Mouse (Mus musculus) monocyte, adult 2 months (primary cell): Measurements from ENCODE around the gene Yif1a.

Experiments used
- DNase-seq, 2 experiments: peaks; one replicate each; pipeline ENCODE4 v3.0.0; 2022; ENCODE audit warnings: low spot score in 2 of 2, low read depth in 1 of 2

Gene Yif1a

GRCm38 (mm10) chr19:5058801-5059771, 29.3 kb upstream of the Yif1a start:
- DNase-seq = no peak

GRCm38 (mm10) chr19:5060365-5061330, 27.7 kb upstream of the Yif1a start:
- no peak for DNase-seq

GRCm38 (mm10) chr19:5062041-5062440, 26.3 kb upstream of the Yif1a start:
- DNase-seq = no peak

GRCm38 (mm10) chr19:5062446-5062845, 25.9 kb upstream of the Yif1a start:
- DNase-seq = no peak

- DNase-seq = no peak
Observed at GRCm38 (mm10) chr19:5065104-5065503, 23.2 kb upstream of the Yif1a start.

- no peak for DNase-seq
Observed at GRCm38 (mm10) chr19:5067040-5067799, 21.1 kb upstream of the Yif1a start.

- DNase-seq = no peak
Observed at GRCm38 (mm10) chr19:5067867-5068569, 20.3 kb upstream of the Yif1a start, which contains the start of gene Cd248. TSS of gene Cd248 (plus strand) at chr19:5068078.

- no peak for DNase-seq
Observed at GRCm38 (mm10) chr19:5068570-5069234, 19.6 kb upstream of the Yif1a start.

- no peak for DNase-seq
Observed at GRCm38 (mm10) chr19:5069486-5069885, 18.9 kb upstream of the Yif1a start.

GRCm38 (mm10) chr19:5069978-5070377, 18.4 kb upstream of the Yif1a start:
- DNase-seq = no peak

- no peak for DNase-seq
Observed at GRCm38 (mm10) chr19:5071077-5071476, 17.3 kb upstream of the Yif1a start.

GRCm38 (mm10) chr19:5071545-5072369, 16.6 kb upstream of the Yif1a start:
- no peak for DNase-seq

GRCm38 (mm10) chr19:5072389-5073019, 15.8 kb upstream of the Yif1a start:
- DNase-seq = no peak

- DNase-seq = no peak
Observed at GRCm38 (mm10) chr19:5073028-5073427, 15.3 kb upstream of the Yif1a start.

- DNase-seq = no peak
Observed at GRCm38 (mm10) chr19:5073518-5073917, 14.8 kb upstream of the Yif1a start.

GRCm38 (mm10) chr19:5079279-5079678, 9.1 kb upstream of the Yif1a start:
- no peak for DNase-seq

GRCm38 (mm10) chr19:5082005-5082404, 6.3 kb upstream of the Yif1a start:
- no peak for DNase-seq

- no peak for DNase-seq
Observed at GRCm38 (mm10) chr19:5082596-5082995, 5.7 kb upstream of the Yif1a start.
